Mouse (Mus musculus): ENCODE results near the gene Fam178b.

GRCm38 (mm10) chr1:36523332-36524013 is 159.5 kb downstream of the Fam178b start:
- no peak for TF ChIP-seq POLR2A (IDR thresholded peaks at IDR 0.05; ENCODE audit: borderline replicate concordance, extremely low read depth, insufficient read depth, insufficient read length, poor library complexity, severe bottlenecking)
- no peak for TF ChIP-seq CTCF (IDR thresholded peaks at IDR 0.05; ENCODE audit: borderline replicate concordance, extremely low read depth, insufficient read depth, insufficient read length)

Data from brain, embryonic 14.5 days (tissue).